Mouse (Mus musculus): ENCODE measurements at regions not wholly inside any gene's neighbourhood (a gene's known extent, or its start where the extent isn't known, plus 50 kb on each side); places are given as distances from the start of the nearest gene placed in this dataset.

- in situ Hi-C loops (cut with MboI; ENCODE audit: low pct_unique_long_range_greater_than_20kb in 1 of 2, low sequenced_read_pairs in 2 of 2, unreplicated experiment in 1 of 2): no loop called here
Measured at GRCm38 (mm10) chr3:57228400-57228799, 73.4 kb downstream of the Tm4sf1 start.

GRCm38 (mm10) chr3:57223773-57224172 is 78.0 kb downstream of the Tm4sf1 start:
- in situ Hi-C loops (cut with MboI; ENCODE audit: low pct_unique_long_range_greater_than_20kb in 1 of 2, low sequenced_read_pairs in 2 of 2, unreplicated experiment in 1 of 2): loop anchor here in 1 of 2 experiments (25.0 kb wide), 1 partner anchor 1211 kb away; no protein-coding TSS in a partner anchor

- in situ Hi-C loops (cut with MboI; ENCODE audit: low pct_unique_long_range_greater_than_20kb in 1 of 2, low sequenced_read_pairs in 2 of 2, unreplicated experiment in 1 of 2): loop anchor here in 1 of 2 experiments (25.0 kb wide), 1 partner anchor 1210 kb away; no protein-coding TSS in a partner anchor
Measured at GRCm38 (mm10) chr3:57222318-57222914, 79.4 kb downstream of the Tm4sf1 start.

GRCm38 (mm10) chr3:57218431-57218830 is 83.4 kb downstream of the Tm4sf1 start:
- in situ Hi-C loops (cut with MboI; ENCODE audit: low pct_unique_long_range_greater_than_20kb in 1 of 2, low sequenced_read_pairs in 2 of 2, unreplicated experiment in 1 of 2): loop anchor here in 1 of 2 experiments (25.0 kb wide), 1 partner anchor 1206 kb away; no protein-coding TSS in a partner anchor

GRCm38 (mm10) chr3:57204066-57204723 is 97.6 kb downstream of the Tm4sf1 start:
- in situ Hi-C loops (cut with MboI; ENCODE audit: low pct_unique_long_range_greater_than_20kb in 1 of 2, low sequenced_read_pairs in 2 of 2, unreplicated experiment in 1 of 2): loop anchor here (10.0 to 25.0 kb wide), 2 partner anchors 1192 to 1199 kb away; no protein-coding TSS in a partner anchor

- in situ Hi-C loops (cut with MboI; ENCODE audit: low pct_unique_long_range_greater_than_20kb in 1 of 2, low sequenced_read_pairs in 2 of 2, unreplicated experiment in 1 of 2): loop anchor here (10.0 to 25.0 kb wide), 2 partner anchors 1191 to 1199 kb away; no protein-coding TSS in a partner anchor
Measured at GRCm38 (mm10) chr3:57203418-57203817, 98.4 kb downstream of the Tm4sf1 start.

GRCm38 (mm10) chr3:57181587-57181986 is 120.2 kb downstream of the Tm4sf1 start:
- in situ Hi-C loops (cut with MboI; ENCODE audit: low pct_unique_long_range_greater_than_20kb in 1 of 2, low sequenced_read_pairs in 2 of 2, unreplicated experiment in 1 of 2): no loop called here

- in situ Hi-C loops (cut with MboI; ENCODE audit: low pct_unique_long_range_greater_than_20kb in 1 of 2, low sequenced_read_pairs in 2 of 2, unreplicated experiment in 1 of 2): no loop called here
Measured at GRCm38 (mm10) chr3:57153177-57153948, 148.4 kb downstream of the Tm4sf1 start.

- in situ Hi-C loops (cut with MboI; ENCODE audit: low pct_unique_long_range_greater_than_20kb in 1 of 2, low sequenced_read_pairs in 2 of 2, unreplicated experiment in 1 of 2): no loop called here
Measured at GRCm38 (mm10) chr3:57149156-57149555, 152.6 kb downstream of the Tm4sf1 start.

- in situ Hi-C loops (cut with MboI; ENCODE audit: low pct_unique_long_range_greater_than_20kb in 1 of 2, low sequenced_read_pairs in 2 of 2, unreplicated experiment in 1 of 2): no loop called here
Measured at GRCm38 (mm10) chr3:57136847-57137246, 164.9 kb downstream of the Tm4sf1 start.

GRCm38 (mm10) chr3:57128606-57129005 is 173.2 kb downstream of the Tm4sf1 start:
- in situ Hi-C loops (cut with MboI; ENCODE audit: low pct_unique_long_range_greater_than_20kb in 1 of 2, low sequenced_read_pairs in 2 of 2, unreplicated experiment in 1 of 2): no loop called here

- in situ Hi-C loops (cut with MboI; ENCODE audit: low pct_unique_long_range_greater_than_20kb in 1 of 2, low sequenced_read_pairs in 2 of 2, unreplicated experiment in 1 of 2): no loop called here
Measured at GRCm38 (mm10) chr3:57125792-57126485, 175.8 kb downstream of the Tm4sf1 start.

- in situ Hi-C loops (cut with MboI; ENCODE audit: low pct_unique_long_range_greater_than_20kb in 1 of 2, low sequenced_read_pairs in 2 of 2, unreplicated experiment in 1 of 2): no loop called here
Measured at GRCm38 (mm10) chr3:57118016-57118415, 183.8 kb downstream of the Tm4sf1 start.

- in situ Hi-C loops (cut with MboI; ENCODE audit: low pct_unique_long_range_greater_than_20kb in 1 of 2, low sequenced_read_pairs in 2 of 2, unreplicated experiment in 1 of 2): no loop called here
Measured at GRCm38 (mm10) chr3:57102254-57102653, 199.5 kb downstream of the Tm4sf1 start.

GRCm38 (mm10) chr3:57100515-57100914 is 201.3 kb downstream of the Tm4sf1 start:
- in situ Hi-C loops (cut with MboI; ENCODE audit: low pct_unique_long_range_greater_than_20kb in 1 of 2, low sequenced_read_pairs in 2 of 2, unreplicated experiment in 1 of 2): no loop called here

GRCm38 (mm10) chr3:57094936-57095335 is 206.9 kb downstream of the Tm4sf1 start:
- in situ Hi-C loops (cut with MboI; ENCODE audit: low pct_unique_long_range_greater_than_20kb in 1 of 2, low sequenced_read_pairs in 2 of 2, unreplicated experiment in 1 of 2): loop anchor here in 1 of 2 experiments (10.0 kb wide), 1 partner anchor 60 kb away; no protein-coding TSS in a partner anchor

GRCm38 (mm10) chr3:57093201-57093940 is 208.4 kb downstream of the Tm4sf1 start:
- in situ Hi-C loops (cut with MboI; ENCODE audit: low pct_unique_long_range_greater_than_20kb in 1 of 2, low sequenced_read_pairs in 2 of 2, unreplicated experiment in 1 of 2): loop anchor here in 1 of 2 experiments (10.0 kb wide), 1 partner anchor 59 kb away; no protein-coding TSS in a partner anchor

GRCm38 (mm10) chr3:57074516-57074915 is 227.3 kb downstream of the Tm4sf1 start:
- in situ Hi-C loops (cut with MboI; ENCODE audit: low pct_unique_long_range_greater_than_20kb in 1 of 2, low sequenced_read_pairs in 2 of 2, unreplicated experiment in 1 of 2): no loop called here
